Mouse (Mus musculus): ENCODE measurements at regions not wholly inside any gene's neighbourhood (a gene's known extent, or its start where the extent isn't known, plus 50 kb on each side); places are given as distances from the start of the nearest gene placed in this dataset.

GRCm38 (mm10) chr2:167800648-167801245 is 111.1 kb upstream of the Tmem189 start:
- TF ChIP-seq CTCF (IDR thresholded peaks at IDR 0.05; ENCODE audit: insufficient read depth, low read depth, low read length) (no peak), POLR2A (IDR thresholded peaks at IDR 0.05; ENCODE audit: insufficient read depth, low read depth, low read length) (no peak)
